Mouse (Mus musculus): ENCODE data around the gene Syap1.

Syap1 gene

DNA sequence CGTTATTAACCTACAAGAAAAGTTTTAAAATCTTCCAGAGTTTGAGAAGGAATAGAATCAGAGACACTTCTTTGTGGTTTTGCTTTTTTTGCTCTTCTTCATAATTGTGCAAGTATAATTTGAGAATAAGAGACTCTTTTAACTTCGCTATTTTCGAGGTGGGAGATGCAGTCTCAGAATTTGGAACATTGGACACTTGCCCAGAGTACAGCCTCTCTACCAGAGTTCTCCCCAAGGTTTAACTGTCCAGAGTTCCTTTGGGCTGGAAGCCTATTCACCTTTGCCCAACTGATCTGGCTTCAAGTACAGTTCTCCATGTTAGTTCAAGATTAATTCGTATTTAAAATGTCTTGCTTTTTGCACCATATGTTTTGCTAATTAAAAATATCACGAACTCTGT, 58.5 kb downstream of the Syap1 start:
- DNase-seq, result no peak

DNA sequence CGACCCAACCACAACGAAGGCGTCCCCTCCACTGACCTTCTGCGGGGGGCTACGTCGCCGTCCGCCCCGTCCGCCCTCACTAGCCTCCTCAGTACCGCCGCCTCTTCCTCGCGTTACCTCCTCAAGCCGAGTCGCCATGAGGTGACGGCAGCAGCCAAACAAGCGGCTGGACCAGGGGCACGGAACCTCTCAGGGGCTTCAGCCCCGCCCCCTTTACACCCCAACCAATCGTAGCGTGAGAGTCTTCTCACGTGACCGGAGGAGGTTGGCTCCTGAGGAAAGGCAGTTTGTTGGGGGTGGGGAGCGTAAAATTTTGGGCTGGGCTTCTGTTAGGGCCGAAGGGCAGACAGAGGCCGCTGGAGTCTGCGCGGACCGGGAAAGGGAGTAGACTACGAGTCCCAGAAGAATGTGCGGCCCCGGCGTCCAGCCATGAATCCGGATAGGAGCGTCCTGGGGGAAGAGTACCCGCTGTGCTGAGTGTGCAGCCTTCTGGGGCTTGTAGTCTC, 59.0 kb downstream of the Syap1 start, which contains the start of gene Txlng:
Gene Txlng, minus strand, starts transcription at position 252 of the 506 bp plus-strand sequence.
- DNase-seq, result peak; percentile 99

DNA sequence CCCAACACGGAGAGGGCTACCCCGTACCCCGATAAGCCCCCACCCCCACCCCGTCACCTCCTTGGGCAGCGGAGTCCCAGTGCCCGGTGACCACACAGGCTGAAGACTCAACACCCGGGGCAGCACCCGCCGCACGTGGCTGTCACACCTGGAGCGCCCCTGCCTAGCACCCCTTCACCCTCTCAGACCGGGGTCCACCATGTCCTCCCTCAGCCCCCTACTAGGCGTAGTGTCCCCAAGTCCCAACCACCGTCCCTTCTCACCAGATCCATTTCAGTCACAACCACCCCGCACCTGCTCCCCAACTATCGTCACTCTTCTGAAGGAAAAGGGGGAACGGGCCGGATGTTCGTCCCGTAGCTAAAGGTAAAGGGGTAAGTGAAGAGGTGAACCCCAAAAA, 59.5 kb downstream of the Syap1 start:
- no peak for DNase-seq

DNA sequence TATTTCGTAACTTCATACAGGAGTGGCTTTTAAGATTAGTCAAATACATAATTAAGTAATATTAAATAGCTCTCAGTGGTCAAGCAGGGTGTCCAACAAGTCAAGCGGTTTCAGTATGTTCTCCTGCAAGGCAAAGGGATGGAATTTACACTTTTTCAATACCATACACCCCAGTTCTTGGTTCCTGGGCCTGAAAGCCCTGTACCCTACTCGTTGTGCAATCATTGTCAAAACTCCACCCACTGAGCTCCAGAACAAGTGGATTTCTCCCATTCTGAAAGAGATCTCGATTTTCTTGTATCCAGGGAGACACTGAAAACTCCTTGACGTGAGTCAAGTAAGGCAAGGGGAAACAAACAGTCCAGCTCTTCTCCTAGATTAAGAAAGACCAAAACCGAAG, 60.2 kb downstream of the Syap1 start:
- peak; percentile 62 for DNase-seq
